Mouse (Mus musculus): ENCODE results near the gene Dnal4. TPM values are rescaled to one million over a fixed set of nuclear protein-coding genes. Genes with fewer than 3 reads are reported as not detected.

Gene Dnal4
- total RNA-seq, 1 experiment: 23.5 TPM

DNA sequence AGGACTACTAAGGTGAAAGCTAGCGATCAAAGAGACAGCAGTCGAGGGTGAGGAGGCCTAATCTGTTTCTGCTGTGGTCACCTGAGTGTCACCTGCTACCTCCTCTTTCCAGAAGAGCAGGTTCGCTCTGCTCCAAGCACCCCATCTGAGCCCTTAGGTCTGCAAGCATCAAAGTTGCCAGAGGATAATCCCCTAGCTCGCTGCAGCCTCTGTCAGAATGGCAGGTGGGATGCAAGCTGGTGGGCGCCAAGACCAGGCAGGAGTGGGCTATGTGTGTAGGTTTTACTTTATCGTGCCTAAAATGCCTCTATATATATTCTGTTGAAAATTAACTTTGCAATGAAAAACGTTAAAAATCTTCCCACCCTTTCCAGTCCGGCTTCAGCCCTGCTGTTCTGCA, 27.6 kb upstream of the Dnal4 start:
- TF ChIP-seq ZC3H11A (IDR thresholded peaks at IDR 0.05; ENCODE audit: borderline replicate concordance, low read depth, low read length) (no peak), MAFK (IDR thresholded peaks at IDR 0.05; ENCODE audit: insufficient read depth, low read depth, low read length) (no peak), ZNF384 (IDR thresholded peaks at IDR 0.05; ENCODE audit: low read depth, low read length) (no peak), CHD2 (IDR thresholded peaks at IDR 0.05; ENCODE audit: low read depth, low read length) (no peak), HCFC1 (IDR thresholded peaks at IDR 0.05; ENCODE audit: borderline replicate concordance, insufficient read depth, low read length) (no peak)
- in situ Hi-C loops (cut with MboI; ENCODE audit: low sequenced_read_pairs in 2 of 2, unreplicated experiment in 2 of 2): no loop called here
- no peak overlapping the region for H3K27ac ChIP-seq (ENCODE audit: insufficient read depth, low read depth, low read length, poor library complexity, severe bottlenecking)

GRCm38 (mm10) chr15:79804352-79805071, 26.9 kb upstream of the Dnal4 start, which contains the start of gene Nptxr:
TSS of gene Nptxr (minus strand) at chr15:79804766.
- Histone ChIP-seq H3K4me3 (ENCODE audit: insufficient read depth in 1 of 2, low read depth in 1 of 2, low read length in 2 of 2, poor library complexity in 1 of 2, severe bottlenecking in 1 of 2) (peak within 1 kb of the TSS; percentile 67 to 77), H3K9ac (ENCODE audit: insufficient read depth, low read depth, low read length, poor library complexity, severe bottlenecking) (peak within 1 kb of the TSS; percentile 58), H3K27ac (ENCODE audit: insufficient read depth, low read depth, low read length, poor library complexity, severe bottlenecking) (no peak within 1 kb of the TSS), H3K36me3 (ENCODE audit: control insufficient read depth, insufficient read depth, low read length, poor library complexity, severe bottlenecking) (no peaks in the 10 kb centered on the region), H3K4me1 (ENCODE audit: control insufficient read depth in 2 of 2, insufficient read depth in 2 of 2, low read length in 2 of 2, poor library complexity in 1 of 2) (peaks cover 0 to 5% of the 10 kb centered on the region in 2 experiments; a peak in 1 of 4 replicates), H3K9me3 (ENCODE audit: control insufficient read depth, insufficient read depth, low read depth, low read length) (no peaks in the 10 kb centered on the region)
- in situ Hi-C loops (cut with MboI; ENCODE audit: low sequenced_read_pairs in 2 of 2, unreplicated experiment in 2 of 2): no loop called here
- TF ChIP-seq MAFK (IDR thresholded peaks at IDR 0.05; ENCODE audit: insufficient read depth, low read depth, low read length) (no peak), HCFC1 (IDR thresholded peaks at IDR 0.05; ENCODE audit: borderline replicate concordance, insufficient read depth, low read length) (no peak), ZC3H11A (IDR thresholded peaks at IDR 0.05; ENCODE audit: borderline replicate concordance, low read depth, low read length) (no peak), CHD2 (IDR thresholded peaks at IDR 0.05; ENCODE audit: low read depth, low read length) (no peak), ZNF384 (IDR thresholded peaks at IDR 0.05; ENCODE audit: low read depth, low read length) (no peak)
- no peak for DNase-seq (ENCODE audit: low read depth, low spot score)

More for the DNA sequence above, 27.6 kb upstream of the Dnal4 start:
- H3K4me3 ChIP-seq (ENCODE audit: insufficient read depth in 1 of 2, low read depth in 1 of 2, low read length in 2 of 2, poor library complexity in 1 of 2, severe bottlenecking in 1 of 2): no peak overlapping the region
- H3K36me3 ChIP-seq (ENCODE audit: control insufficient read depth, insufficient read depth, low read length, poor library complexity, severe bottlenecking): no peaks in the 10 kb centered on the region
- no peak for DNase-seq (ENCODE audit: low read depth, low spot score)
- H3K4me1 ChIP-seq (ENCODE audit: control insufficient read depth in 2 of 2, insufficient read depth in 2 of 2, low read length in 2 of 2, poor library complexity in 1 of 2): peaks cover 0 to 5% of the 10 kb centered on the region in 2 experiments; a peak in 1 of 4 replicates
- H3K9me3 ChIP-seq (ENCODE audit: control insufficient read depth, insufficient read depth, low read depth, low read length): no peaks in the 10 kb centered on the region
- H3K9ac ChIP-seq (ENCODE audit: insufficient read depth, low read depth, low read length, poor library complexity, severe bottlenecking): no peak overlapping the region

DNA sequence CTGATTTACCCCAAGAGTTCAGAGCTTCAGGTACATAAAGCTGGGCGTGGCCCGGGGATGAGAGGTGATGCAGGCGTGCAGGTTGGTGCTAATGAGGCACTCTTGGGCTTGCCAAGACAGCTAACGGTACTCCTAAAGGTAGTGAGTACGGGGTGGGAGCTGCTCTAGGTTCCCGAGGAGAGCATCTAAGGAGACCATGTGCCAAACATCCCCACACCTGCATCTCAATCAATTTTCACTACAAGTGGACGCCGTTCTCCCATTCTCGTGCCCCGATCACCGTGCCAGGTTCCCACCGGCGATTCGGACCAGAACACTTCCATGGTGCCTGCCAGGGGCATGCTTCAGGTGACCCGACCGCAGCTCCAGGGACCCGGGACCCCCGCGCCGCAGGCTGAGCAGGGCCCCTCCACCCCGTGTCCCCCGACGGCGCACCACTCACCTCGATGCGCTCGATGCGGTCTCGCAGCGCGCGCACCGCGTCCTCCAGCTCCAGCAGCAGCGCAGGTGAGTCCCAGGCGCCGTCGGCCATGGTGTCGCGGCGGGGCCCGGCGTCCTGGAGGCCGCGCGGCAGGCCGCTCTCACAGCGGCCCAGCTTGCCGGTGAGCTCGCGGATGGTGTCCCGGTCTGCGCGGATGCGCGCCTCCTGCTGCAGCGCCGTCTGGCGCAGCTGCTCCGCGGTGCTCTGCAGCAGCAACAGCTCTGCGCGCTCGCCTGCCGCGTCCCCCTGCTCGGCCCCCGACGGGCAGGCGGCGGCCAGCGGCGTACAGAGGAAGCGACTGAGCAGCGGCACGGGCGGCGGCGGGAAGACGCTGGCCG, 26.1 kb upstream of the Dnal4 start:
- no peak for DNase-seq (ENCODE audit: low read depth, low spot score)
- TF ChIP-seq CHD2 (IDR thresholded peaks at IDR 0.05; ENCODE audit: low read depth, low read length) (no peak), ZNF384 (IDR thresholded peaks at IDR 0.05; ENCODE audit: low read depth, low read length) (no peak)
- peak overlapping the region; percentile 67 to 77 for H3K4me3 ChIP-seq (ENCODE audit: insufficient read depth in 1 of 2, low read depth in 1 of 2, low read length in 2 of 2, poor library complexity in 1 of 2, severe bottlenecking in 1 of 2)
- in situ Hi-C loops (cut with MboI; ENCODE audit: low sequenced_read_pairs in 2 of 2, unreplicated experiment in 2 of 2): no loop called here
- no peaks in the 10 kb centered on the region for H3K9me3 ChIP-seq (ENCODE audit: control insufficient read depth, insufficient read depth, low read depth, low read length)
- peak overlapping the region; percentile 58 for H3K9ac ChIP-seq (ENCODE audit: insufficient read depth, low read depth, low read length, poor library complexity, severe bottlenecking)
- no peak overlapping the region for H3K27ac ChIP-seq (ENCODE audit: insufficient read depth, low read depth, low read length, poor library complexity, severe bottlenecking)
- no peaks in the 10 kb centered on the region for H3K36me3 ChIP-seq (ENCODE audit: control insufficient read depth, insufficient read depth, low read length, poor library complexity, severe bottlenecking)
- peaks cover 0 to 5% of the 10 kb centered on the region in 2 experiments; a peak in 1 of 4 replicates for H3K4me1 ChIP-seq (ENCODE audit: control insufficient read depth in 2 of 2, insufficient read depth in 2 of 2, low read length in 2 of 2, poor library complexity in 1 of 2)

- Histone ChIP-seq H3K36me3 (ENCODE audit: control insufficient read depth, insufficient read depth, low read length, poor library complexity, severe bottlenecking) (no peaks in the 10 kb centered on the region), H3K9ac (ENCODE audit: insufficient read depth, low read depth, low read length, poor library complexity, severe bottlenecking) (no peak overlapping the region), H3K27ac (ENCODE audit: insufficient read depth, low read depth, low read length, poor library complexity, severe bottlenecking) (no peak overlapping the region), H3K4me3 (ENCODE audit: insufficient read depth in 1 of 2, low read depth in 1 of 2, low read length in 2 of 2, poor library complexity in 1 of 2, severe bottlenecking in 1 of 2) (no peak overlapping the region), H3K9me3 (ENCODE audit: control insufficient read depth, insufficient read depth, low read depth, low read length) (no peaks in the 10 kb centered on the region), H3K4me1 (ENCODE audit: control insufficient read depth in 2 of 2, insufficient read depth in 2 of 2, low read length in 2 of 2, poor library complexity in 1 of 2) (peaks cover 0 to 5% of the 10 kb centered on the region in 2 experiments; a peak in 1 of 4 replicates)
- TF ChIP-seq MAFK (IDR thresholded peaks at IDR 0.05; ENCODE audit: insufficient read depth, low read depth, low read length) (no peak), CHD2 (IDR thresholded peaks at IDR 0.05; ENCODE audit: low read depth, low read length) (no peak), ZC3H11A (IDR thresholded peaks at IDR 0.05; ENCODE audit: borderline replicate concordance, low read depth, low read length) (no peak), HCFC1 (IDR thresholded peaks at IDR 0.05; ENCODE audit: borderline replicate concordance, insufficient read depth, low read length) (no peak), ZNF384 (IDR thresholded peaks at IDR 0.05; ENCODE audit: low read depth, low read length) (no peak)
- in situ Hi-C loops (cut with MboI; ENCODE audit: low sequenced_read_pairs in 2 of 2, unreplicated experiment in 2 of 2): no loop called here
- DNase-seq (ENCODE audit: low read depth, low spot score): no peak
Measured at GRCm38 (mm10) chr15:79802304-79802703, 24.7 kb upstream of the Dnal4 start.

Measured in ES-E14 (cell line).